Mouse (Mus musculus) duodenum, adult 2 months (tissue): Measurements from ENCODE around the gene Zfp772. TPM values are rescaled to one million over a fixed set of nuclear protein-coding genes. Genes with fewer than 3 reads are reported as not detected.

Experiments
- polyA plus RNA-seq: library from polyadenylated mRNA; depleted of rRNA; stranded (reverse); fragments of >200 nt; gene quantifications from 2 replicates; pipeline ENCODE4 v1.2.3, GENCODE M21; 2012; ENCODE audit warnings: low replicate concordance; rRNA removed

Gene Zfp772
- polyA plus RNA-seq = 0.17 and 0.32 TPM in 2 replicates

DNA sequence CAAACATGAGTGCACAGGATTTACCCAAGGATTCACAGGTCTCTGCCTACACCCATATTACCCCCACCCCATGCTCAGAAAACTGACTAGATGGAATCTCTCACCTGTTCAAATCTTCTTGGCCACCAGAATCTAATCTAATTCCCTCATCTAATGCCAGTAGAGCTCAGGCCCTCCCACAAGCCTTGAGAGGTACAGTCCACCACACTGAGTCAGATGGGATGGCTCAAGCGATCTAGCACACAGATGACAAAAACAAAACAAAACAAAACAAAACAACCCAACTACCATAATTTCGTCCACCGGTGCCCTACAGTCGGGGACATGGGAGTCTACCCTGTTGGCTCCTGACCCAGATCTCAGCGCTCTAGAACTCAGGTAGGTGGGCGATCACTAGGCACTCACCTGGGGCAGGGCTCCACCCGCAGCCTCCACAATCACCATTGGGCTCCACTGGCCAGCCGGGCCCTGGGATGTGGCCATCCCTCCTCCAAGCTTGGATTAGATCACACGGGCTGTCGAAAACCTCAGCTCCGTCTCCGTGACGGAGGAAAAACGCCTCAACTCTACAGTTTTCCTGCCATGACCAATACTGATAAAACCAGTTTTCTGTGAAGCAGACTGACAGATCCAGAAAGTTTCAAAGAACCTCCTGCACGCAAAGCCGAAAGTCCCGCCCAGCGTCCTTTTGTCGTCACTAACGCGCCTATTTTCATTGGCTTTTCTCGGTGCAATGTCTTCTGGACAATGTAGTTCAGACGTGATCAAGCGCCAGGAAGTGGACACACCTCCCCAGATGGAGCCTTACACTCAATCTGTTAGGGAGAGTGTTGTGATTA lies at the start of gene Zfp772:
Gene Zfp772 (minus strand): TSS at position 686 of the 839 bp plus-strand sequence.

DNA sequence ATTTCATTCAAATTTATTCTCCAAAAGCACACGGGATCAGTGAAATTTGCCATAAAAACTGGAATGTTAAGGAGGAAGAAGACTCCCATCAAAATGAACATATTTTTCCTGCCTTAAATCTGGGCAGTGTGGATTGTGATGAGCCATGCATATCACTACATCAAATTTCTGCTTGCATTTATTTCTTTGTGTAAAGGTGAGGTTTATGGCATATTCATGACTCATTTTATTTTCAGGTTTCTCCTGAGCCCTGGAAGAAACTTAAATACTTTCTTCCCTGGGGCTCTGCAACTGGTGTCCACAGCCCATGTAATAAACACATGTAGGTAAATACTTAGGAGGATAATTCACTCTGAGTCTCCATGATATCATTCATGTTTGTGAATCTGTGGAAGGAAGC lies 37.4 kb upstream of the Zfp772 start, which contains the start of gene Vmn2r29:
Gene Vmn2r29 (minus strand): TSS at position 101 of the 400 bp plus-strand sequence.

DNA sequence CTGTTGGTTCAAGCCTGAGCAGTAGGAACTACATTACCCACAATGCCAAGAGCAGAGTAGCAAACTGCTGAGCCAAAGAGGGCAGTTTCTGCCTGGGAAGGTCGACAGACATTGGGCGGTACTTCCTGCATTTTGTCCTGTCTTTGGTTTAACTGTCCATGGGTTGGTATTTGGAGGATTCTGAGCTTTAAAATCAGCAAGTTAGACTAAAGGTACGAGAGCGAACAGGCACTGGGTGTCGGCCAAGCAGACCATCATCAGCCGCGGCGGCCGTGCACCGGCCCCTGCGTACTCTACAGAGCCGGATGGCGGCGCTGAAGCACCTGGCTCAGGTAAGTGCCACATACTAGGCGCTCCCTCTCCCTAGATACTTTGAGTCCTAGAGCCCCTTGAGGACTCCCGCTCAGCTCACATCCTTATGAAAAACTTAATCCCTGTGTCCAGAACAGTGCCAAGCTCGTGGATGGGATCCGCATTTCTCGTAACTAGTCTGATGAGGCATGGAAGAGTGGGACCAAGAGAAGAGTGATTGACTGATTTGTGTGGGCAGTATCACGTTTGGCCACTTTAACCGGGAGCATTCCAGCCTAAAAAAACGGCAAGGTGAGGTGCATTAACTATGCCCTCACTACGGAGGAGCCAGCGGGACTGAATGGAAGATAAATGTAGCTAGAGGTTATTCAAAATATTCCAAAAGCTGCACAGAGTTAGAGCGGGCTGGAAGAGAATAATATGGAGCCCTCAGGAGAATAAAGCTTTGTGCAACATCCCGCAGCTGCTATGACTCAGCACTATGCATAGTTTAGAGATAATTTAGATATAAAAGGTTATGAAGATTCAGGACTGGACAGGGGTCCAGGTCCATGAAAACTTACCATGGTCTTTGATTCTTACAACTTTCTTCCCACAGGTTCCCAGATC lies 38.3 kb downstream of the Zfp772 start, which contains the start of gene Zfp418:
Gene Zfp418 (plus strand): TSS at position 104 of the 921 bp plus-strand sequence.

Other genes with a start within 250 kb of the Zfp772 start
- not detected in 2 replicates for gene Aurkc, start 214.7 kb downstream of the Zfp772 start, polyA plus RNA-seq
- gene Zfp954, start 88.5 kb downstream of the Zfp772 start, polyA plus RNA-seq = 3.4 and 3.8 TPM in 2 replicates
- gene Zfp773, start 73.2 kb downstream of the Zfp772 start, polyA plus RNA-seq = 0.06 TPM in 2 replicates
- gene Zfp418, start 38.7 kb downstream of the Zfp772 start, polyA plus RNA-seq = 0.08 and 0.13 TPM in 2 replicates
- not detected in 2 replicates for gene Vmn2r29, start 37.3 kb upstream of the Zfp772 start, polyA plus RNA-seq
- gene Gm45844, start 68.3 kb upstream of the Zfp772 start, polyA plus RNA-seq = 0.58 TPM in 1 of 2 replicates, not detected in the other
- 8.8 and 17.5 TPM in 2 replicates for gene Clcn4, start 90.9 kb upstream of the Zfp772 start, polyA plus RNA-seq
- gene Vmn2r30, start 127.6 kb upstream of the Zfp772 start, polyA plus RNA-seq = not detected in 2 replicates
- gene Gm45783, start 164.6 kb upstream of the Zfp772 start, polyA plus RNA-seq = not detected in 2 replicates
- not detected in 2 replicates for gene Vmn2r31, start 189.7 kb upstream of the Zfp772 start, polyA plus RNA-seq